Mouse (Mus musculus) hindbrain, embryonic 15.5 days (tissue): Measurements from ENCODE around the gene Fas. TPM values are rescaled to one million over a fixed set of nuclear protein-coding genes. Genes with fewer than 3 reads are reported as not detected.

Experiments used
- ATAC-seq: fragments of 200-750 bp; cut with Nextera tagmentation; 2 replicates; pipeline ENCODE4 v1.8.0; 2017; ENCODE audit warnings: low read depth, moderate number of reproducible peaks, moderate TSS enrichment; ENCODE audit not compliant: low FRiP score
- H3K27ac ChIP-seq: fragments of 300-500 bp; sonication (generic); replicated peaks from 2 replicates; pipeline ENCODE4 v1.5.1; 2015; ENCODE audit warnings: mild to moderate bottlenecking, inconsistent platforms
- H3K27me3 ChIP-seq: fragments of 300-500 bp; sonication (generic); 2 replicates; pipeline ENCODE4 v1.6.1; 2015; ENCODE audit warnings: control low read depth, inconsistent platforms
- H3K36me3 ChIP-seq: fragments of 300-500 bp; sonication (generic); 2 replicates; pipeline ENCODE4 v1.6.1; 2015; ENCODE audit warnings: control low read depth, inconsistent platforms
- H3K4me1 ChIP-seq: fragments of 300-500 bp; sonication (generic); replicated peaks from 2 replicates; pipeline ENCODE4 v1.6.1; 2015; ENCODE audit warnings: control low read depth, inconsistent platforms
- H3K4me2 ChIP-seq: fragments of 300-500 bp; sonication (generic); 2 replicates; pipeline ENCODE4 v1.6.1; 2015; ENCODE audit warnings: moderate library complexity, mild to moderate bottlenecking, inconsistent platforms
- H3K4me3 ChIP-seq: fragments of 300-500 bp; sonication (generic); 2 replicates; pipeline ENCODE4 v1.5.1; 2015; ENCODE audit warnings: mild to moderate bottlenecking, inconsistent platforms
- H3K9ac ChIP-seq: fragments of 300-500 bp; sonication (generic); 2 replicates; pipeline ENCODE4 v1.6.1; 2015; ENCODE audit warnings: inconsistent platforms
- H3K9me3 ChIP-seq: fragments of 300-500 bp; sonication (generic); 2 replicates; pipeline ENCODE4 v1.6.1; 2016; ENCODE audit warnings: control low read depth, inconsistent platforms
- WGBS: fragments of 180-500 bp; shearing (Covaris S2); methylation state at CpG from one replicate; pipeline ENCODE4 v1.1.7; 2015; 5-methylcytosine and 5-hydroxymethylcytosine counted together
- polyA plus RNA-seq: library from polyadenylated mRNA; unstranded; fragments of >200 nt; fragmentation: Nextera tagmentation; extraction: Ambion mirVana; gene quantifications from 2 replicates; pipeline ENCODE4 v1.2.1, GENCODE M21; 2015

Fas gene
- polyA plus RNA-seq, 1 experiment from 2014 or later, result 1.6 TPM

DNA sequence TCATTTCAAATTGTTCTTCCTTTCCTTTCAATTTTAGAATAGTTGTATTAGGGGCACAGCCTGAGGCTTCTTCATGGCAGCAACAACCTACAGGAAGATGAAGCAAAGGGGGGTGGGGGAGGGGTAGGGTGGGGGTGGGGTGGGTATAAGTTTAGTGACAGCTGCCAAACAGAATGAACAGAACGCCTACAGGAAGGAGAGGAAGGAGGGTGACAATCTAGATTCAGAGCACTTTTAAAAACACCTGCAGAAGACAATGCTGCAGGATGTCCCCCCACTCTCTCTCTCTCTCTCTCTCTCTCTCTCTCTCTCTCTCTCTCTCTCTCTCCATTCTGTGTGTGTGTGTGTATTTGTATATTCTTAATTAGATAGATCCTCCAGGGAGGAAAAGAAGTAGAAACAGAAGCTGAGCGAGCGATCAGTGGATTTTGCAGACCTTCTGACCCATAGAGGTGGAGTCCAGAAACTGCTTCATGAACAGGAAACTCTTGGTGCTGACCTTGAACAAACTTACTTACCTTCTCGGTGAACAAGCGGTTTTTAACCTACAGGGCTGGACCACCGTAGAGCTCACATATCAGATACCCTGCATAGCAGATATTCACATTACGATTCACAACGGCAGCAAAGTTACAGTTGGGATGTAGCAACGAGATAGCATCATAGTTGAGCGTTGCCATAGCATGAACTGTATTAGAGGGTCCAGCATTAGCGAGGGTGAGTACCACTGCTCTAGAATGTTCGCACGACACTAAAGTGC lies 2.6 kb upstream of the Fas start:
- H3K27me3 ChIP-seq, result no peaks in the 10 kb centered on the region
- ATAC-seq, result no peak

DNA sequence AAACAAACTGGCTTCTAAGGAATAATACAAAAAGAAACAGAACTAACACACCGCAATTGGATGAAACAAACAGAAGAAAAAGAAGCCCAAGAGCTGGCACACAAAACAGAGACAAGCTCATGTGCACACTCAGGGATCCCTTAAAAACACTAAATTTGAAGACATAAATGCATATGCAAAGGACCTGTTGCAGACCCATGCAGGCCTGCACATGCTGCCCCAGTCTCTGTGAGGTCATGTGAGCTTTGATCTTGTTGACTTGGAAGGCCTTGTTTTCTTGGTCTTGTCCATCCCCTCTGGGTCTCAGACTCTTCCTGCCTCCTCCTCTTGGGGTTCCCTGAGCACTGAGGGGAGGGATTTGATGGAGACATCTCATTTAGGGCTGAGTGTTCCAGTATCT lies 1.8 kb upstream of the Fas start:
- no peak overlapping the region for H3K27ac ChIP-seq
- H3K9me3 ChIP-seq, result no peaks in the 10 kb centered on the region
- peaks cover 9% of the 10 kb centered on the region for H3K4me1 ChIP-seq
- no peak for ATAC-seq
- H3K4me2 ChIP-seq, result no peak overlapping the region
- H3K9ac ChIP-seq, result no peak overlapping the region
- no peaks in the 10 kb centered on the region for H3K36me3 ChIP-seq
- no peaks in the 10 kb centered on the region for H3K27me3 ChIP-seq
- no peak overlapping the region for H3K4me3 ChIP-seq
- WGBS, result 100% methylated on average over 1 of the region's 1 CpGs

More for the DNA sequence above, 2.6 kb upstream of the Fas start:
- Histone ChIP-seq H3K36me3 (no peaks in the 10 kb centered on the region), H3K4me3 (no peak overlapping the region), H3K9ac (no peak overlapping the region), H3K27ac (no peak overlapping the region), H3K9me3 (no peaks in the 10 kb centered on the region), H3K4me1 (peaks cover 9% of the 10 kb centered on the region), H3K4me2 (no peak overlapping the region)
- WGBS, result 86% methylated on average over 13 of the region's 13 CpGs

DNA sequence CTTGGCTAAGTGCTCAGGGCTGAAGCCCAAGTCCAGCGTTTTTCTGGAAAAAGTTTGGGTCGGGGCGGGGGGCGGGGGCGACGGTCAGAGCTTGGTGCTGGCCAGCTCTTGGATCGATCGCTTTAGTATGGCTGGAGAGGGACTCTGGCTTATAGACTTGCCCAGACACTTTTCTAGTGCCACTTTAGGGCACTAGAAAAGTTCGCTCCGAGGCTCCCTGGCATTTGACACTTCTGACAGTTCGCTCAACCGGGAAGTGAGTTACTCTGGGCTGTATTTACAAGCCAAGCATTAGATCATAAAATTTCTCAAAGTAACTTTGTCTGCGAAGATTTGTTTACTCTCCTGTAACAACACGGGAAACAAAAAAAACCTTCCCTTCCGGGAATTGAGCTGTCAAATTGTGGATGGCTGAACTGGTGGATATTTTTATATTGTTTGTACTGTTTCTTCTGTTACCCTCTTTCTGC lies 441 bp downstream of the Fas start:
- H3K27me3 ChIP-seq, result no peaks in the 10 kb centered on the region
- no peaks in the 10 kb centered on the region for H3K36me3 ChIP-seq
- 19% methylated on average over 15 of the region's 15 CpGs for WGBS
- H3K4me1 ChIP-seq, result peaks cover 9% of the 10 kb centered on the region
- peak overlapping the region; percentile 86 for H3K4me2 ChIP-seq
- H3K9ac ChIP-seq, result peak overlapping the region; percentile 25; the same call in 1 of the 2 replicates
- no peak overlapping the region for H3K27ac ChIP-seq
- H3K9me3 ChIP-seq, result no peaks in the 10 kb centered on the region
- no peak for ATAC-seq
- H3K4me3 ChIP-seq, result peak overlapping the region; percentile 37

DNA sequence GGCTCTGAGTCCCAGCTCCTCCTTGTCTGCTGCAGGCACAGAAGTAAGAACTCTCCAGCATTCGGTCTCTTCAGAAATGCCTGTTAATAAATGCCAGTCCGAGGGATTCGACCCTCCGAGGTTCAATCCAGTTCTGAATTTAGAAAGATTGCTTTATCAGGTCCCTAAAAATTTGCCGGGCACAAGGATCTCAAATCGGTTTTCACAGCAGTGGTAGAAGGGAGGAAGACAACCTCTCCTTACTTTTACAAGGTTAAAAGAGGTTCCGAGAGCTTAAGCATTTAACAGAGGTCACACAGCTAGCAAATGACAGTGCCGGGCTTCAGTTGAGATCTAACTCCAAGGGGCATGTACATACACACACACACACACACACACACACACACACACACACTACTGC lies 913 bp downstream of the Fas start:
- no peak overlapping the region for H3K4me3 ChIP-seq
- H3K9ac ChIP-seq, result no peak overlapping the region
- H3K27ac ChIP-seq, result no peak overlapping the region
- peak overlapping the region; percentile 86 for H3K4me2 ChIP-seq
- peaks cover 9% of the 10 kb centered on the region for H3K4me1 ChIP-seq
- WGBS, result 71% methylated on average over 8 of the region's 8 CpGs
- no peak for ATAC-seq
- H3K9me3 ChIP-seq, result no peaks in the 10 kb centered on the region
- H3K36me3 ChIP-seq, result no peaks in the 10 kb centered on the region
- H3K27me3 ChIP-seq, result no peaks in the 10 kb centered on the region

DNA sequence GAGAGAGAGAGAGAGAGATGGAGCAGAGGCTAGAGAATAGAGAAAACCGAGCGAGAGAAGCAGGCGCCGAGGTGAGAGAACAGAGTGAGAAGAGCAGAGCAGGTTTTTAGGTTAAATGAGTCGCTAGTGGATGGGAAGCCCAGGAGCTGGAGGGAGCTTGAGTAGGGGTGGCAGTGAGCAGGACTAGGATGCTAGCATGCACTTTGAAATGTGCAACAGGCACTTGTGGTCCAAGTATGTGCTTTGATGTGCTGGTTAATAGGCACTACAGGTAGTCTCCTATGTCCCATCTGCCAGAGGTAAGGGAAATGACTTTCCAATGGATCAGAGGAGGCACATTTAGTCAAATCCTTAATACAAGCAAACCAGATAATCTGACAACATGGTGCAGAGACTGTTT lies 1.5 kb downstream of the Fas start:
- no peak overlapping the region for H3K9ac ChIP-seq
- peaks cover 9% of the 10 kb centered on the region for H3K4me1 ChIP-seq
- ATAC-seq, result no peak
- no peaks in the 10 kb centered on the region for H3K27me3 ChIP-seq
- no peaks in the 10 kb centered on the region for H3K36me3 ChIP-seq
- no peaks in the 10 kb centered on the region for H3K9me3 ChIP-seq
- no peak overlapping the region for H3K4me3 ChIP-seq
- 82% methylated on average over 5 of the region's 5 CpGs for WGBS
- H3K4me2 ChIP-seq, result no peak overlapping the region
- no peak overlapping the region for H3K27ac ChIP-seq

DNA sequence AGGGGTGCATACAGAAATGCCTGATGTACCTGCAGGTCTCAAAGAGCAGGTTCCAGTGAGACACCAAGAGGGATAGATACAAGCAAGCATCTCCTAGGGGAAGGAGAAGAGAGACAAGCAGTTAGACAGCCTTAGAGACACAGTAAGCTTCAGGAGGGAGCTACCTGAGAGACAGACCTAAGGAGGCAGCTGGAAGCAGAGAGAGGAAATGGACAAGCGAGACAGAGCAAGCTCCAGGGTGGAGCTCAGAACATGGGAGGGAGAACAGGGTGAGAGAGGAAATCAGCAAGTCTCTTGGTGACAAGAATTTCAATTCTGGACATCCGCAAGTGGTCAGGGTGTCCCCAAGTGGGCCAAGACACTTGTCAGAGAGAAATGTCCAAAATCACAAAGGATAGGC lies 2.2 kb downstream of the Fas start:
- H3K27ac ChIP-seq, result no peak overlapping the region
- peaks cover 9% of the 10 kb centered on the region for H3K4me1 ChIP-seq
- 70% methylated on average over 2 of the region's 2 CpGs for WGBS
- H3K9me3 ChIP-seq, result no peaks in the 10 kb centered on the region
- ATAC-seq, result no peak
- H3K36me3 ChIP-seq, result no peaks in the 10 kb centered on the region
- no peak overlapping the region for H3K4me3 ChIP-seq
- no peak overlapping the region for H3K4me2 ChIP-seq
- no peak overlapping the region for H3K9ac ChIP-seq
- no peaks in the 10 kb centered on the region for H3K27me3 ChIP-seq

DNA sequence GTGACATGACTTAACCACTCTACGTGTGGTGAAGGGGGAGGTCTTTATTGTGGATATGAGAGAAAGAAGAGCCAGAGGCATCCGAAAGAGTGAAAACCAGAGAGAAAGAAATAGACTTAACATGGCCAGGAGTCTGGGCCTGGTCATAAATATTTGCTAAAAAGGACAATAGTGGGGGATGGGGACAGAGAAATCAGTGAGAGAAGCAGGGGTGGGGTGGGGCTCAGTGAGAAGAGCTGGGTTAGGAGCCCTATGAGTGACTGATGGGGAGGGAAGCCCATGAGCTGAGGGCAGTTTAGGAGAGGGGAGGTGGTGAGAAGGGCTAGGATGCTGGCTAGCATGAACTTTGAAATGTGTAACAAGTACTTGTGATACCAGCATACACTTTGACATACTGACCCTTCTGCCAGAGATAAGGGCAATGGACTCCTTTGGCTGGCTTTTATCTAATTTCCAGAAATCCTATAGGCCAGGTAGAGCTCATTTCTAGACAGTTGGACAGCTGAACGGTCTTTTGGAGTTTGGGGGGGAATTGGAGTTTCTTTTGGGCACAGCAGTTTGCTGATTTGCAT lies 3.0 kb downstream of the Fas start:
- H3K27ac ChIP-seq, result no peak overlapping the region
- WGBS, result 74% methylated on average over 3 of the region's 3 CpGs
- no peak for ATAC-seq
- no peak overlapping the region for H3K4me2 ChIP-seq
- H3K4me3 ChIP-seq, result no peak overlapping the region
- H3K36me3 ChIP-seq, result no peaks in the 10 kb centered on the region
- peaks cover 9% of the 10 kb centered on the region for H3K4me1 ChIP-seq
- H3K9me3 ChIP-seq, result no peaks in the 10 kb centered on the region
- no peak overlapping the region for H3K9ac ChIP-seq
- no peaks in the 10 kb centered on the region for H3K27me3 ChIP-seq

DNA sequence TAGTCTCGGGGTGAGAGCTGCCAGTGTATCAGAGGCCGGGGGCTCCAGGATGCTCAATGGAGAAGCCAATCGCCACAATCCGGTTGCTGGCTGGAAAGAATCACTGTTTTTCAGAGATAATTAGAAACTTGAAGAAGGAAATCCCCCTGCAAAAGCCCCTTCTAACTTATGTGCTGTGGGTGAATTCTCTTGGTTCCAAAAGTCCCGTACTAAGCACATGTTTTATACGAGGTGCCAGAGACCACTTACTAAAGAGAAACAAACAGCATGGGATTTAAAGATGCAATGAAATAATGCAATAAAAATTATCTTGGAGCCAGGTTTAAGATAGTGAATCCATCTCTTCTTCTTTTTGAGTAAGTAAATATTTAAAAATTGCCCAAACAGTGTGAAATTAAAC lies 5.0 kb downstream of the Fas start:
- H3K36me3 ChIP-seq, result no peaks in the 10 kb centered on the region
- no peak for ATAC-seq
- no peak overlapping the region for H3K27ac ChIP-seq
- no peak overlapping the region for H3K4me2 ChIP-seq
- no peak overlapping the region for H3K4me3 ChIP-seq
- no peak overlapping the region for H3K9ac ChIP-seq
- H3K27me3 ChIP-seq, result no peaks in the 10 kb centered on the region
- no peaks in the 10 kb centered on the region for H3K9me3 ChIP-seq
- 85% methylated on average over 6 of the region's 6 CpGs for WGBS
- peaks cover 4% of the 10 kb centered on the region for H3K4me1 ChIP-seq

DNA sequence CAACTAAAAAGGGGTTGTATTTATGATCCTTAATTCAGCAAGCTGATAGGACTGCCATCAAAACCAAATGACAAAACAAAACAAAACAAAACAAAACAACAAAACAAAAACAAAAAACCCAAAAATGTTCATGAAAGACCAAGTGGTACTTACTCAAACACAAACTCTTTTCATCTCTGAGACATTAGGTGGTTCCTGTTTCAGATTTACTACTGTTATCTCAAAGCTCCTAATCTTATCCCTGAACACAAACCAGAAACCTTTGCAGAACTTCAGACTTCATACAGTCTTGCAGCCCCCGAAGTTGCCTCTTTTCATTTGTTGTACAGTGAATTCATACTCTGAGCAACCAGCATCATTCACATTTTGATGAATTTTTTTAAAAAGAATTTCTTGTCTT lies 8.1 kb downstream of the Fas start:
- Histone ChIP-seq H3K4me2 (no peak overlapping the region), H3K36me3 (no peaks in the 10 kb centered on the region), H3K27ac (no peak overlapping the region), H3K4me1 (no peaks in the 10 kb centered on the region), H3K27me3 (no peaks in the 10 kb centered on the region), H3K9ac (no peak overlapping the region), H3K9me3 (no peaks in the 10 kb centered on the region), H3K4me3 (no peak overlapping the region)
- no peak for ATAC-seq
- 85% methylated on average over 1 of the region's 1 CpGs for WGBS

DNA sequence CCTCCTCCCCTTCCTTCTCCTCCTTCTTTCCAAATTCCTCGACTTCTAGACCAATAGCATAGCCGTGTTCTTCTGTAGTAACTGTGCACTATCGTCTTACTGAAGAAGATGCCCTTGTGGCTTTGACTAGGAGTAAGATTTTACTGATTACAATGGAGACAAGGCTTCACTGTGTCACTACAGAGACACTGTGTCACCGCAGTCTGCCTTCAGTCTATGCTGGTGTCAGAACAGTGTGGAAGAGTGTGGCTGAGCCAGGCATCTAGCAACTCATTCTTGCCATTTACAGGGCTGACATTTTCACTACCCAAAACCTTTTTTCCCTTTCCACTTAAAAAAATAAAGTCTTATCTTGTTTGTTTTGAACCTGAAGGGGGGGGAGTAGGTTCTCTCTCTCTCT lies 8.8 kb downstream of the Fas start:
- no peak overlapping the region for H3K4me2 ChIP-seq
- H3K27me3 ChIP-seq, result no peaks in the 10 kb centered on the region
- H3K9ac ChIP-seq, result no peak overlapping the region
- no peaks in the 10 kb centered on the region for H3K4me1 ChIP-seq
- H3K27ac ChIP-seq, result no peak overlapping the region
- H3K4me3 ChIP-seq, result no peak overlapping the region
- 82% methylated on average over 4 of the region's 4 CpGs for WGBS
- H3K9me3 ChIP-seq, result no peaks in the 10 kb centered on the region
- ATAC-seq, result no peak
- no peaks in the 10 kb centered on the region for H3K36me3 ChIP-seq

DNA sequence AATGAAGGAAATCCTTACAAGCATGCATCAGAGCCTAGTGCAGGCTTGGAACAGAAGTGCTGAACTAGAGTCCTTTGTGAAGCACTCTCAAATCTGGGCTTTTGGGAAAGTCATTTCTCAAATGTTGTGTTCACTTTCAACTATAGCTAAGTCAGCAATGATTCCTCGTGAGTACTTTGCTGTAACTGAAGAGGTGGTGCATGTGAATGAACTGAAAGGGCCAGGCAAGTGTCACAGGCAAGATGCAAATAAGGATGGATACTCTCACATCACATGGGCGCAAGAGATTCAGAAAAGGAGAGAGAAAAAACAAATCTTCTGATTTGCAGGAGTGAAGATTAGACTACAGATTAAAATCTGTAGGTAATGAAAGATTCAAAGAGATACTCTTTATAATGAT lies 10.0 kb downstream of the Fas start:
- Histone ChIP-seq H3K9me3 (no peaks in the 10 kb centered on the region), H3K4me3 (no peak overlapping the region), H3K4me2 (no peak overlapping the region), H3K27ac (no peak overlapping the region), H3K4me1 (no peaks in the 10 kb centered on the region), H3K9ac (no peak overlapping the region), H3K27me3 (no peaks in the 10 kb centered on the region), H3K36me3 (no peaks in the 10 kb centered on the region)
- 78% methylated on average over 2 of the region's 2 CpGs for WGBS
- ATAC-seq, result no peak

DNA sequence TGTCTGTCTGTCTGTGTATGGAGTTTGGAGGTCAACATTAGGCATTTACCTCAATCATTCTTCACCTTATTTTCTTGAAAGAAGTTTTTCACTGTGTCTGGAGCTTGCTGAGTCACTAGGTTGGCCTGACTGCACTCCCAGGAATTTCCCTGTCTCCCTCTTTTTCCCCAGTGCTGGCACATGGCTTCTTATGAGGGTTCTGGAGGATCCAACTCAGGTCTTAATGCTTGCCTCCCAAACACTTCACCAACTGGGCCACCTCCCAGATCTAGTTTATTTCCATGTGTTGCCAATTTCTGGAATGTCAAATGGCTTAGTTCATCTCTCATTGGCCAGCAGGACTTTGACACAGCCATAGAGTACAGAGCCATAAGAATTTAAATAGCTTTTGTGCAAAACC lies 14.5 kb downstream of the Fas start:
- H3K4me3 ChIP-seq, result no peak overlapping the region
- H3K27ac ChIP-seq, result no peak overlapping the region
- no peak for ATAC-seq
- no peaks in the 10 kb centered on the region for H3K9me3 ChIP-seq
- H3K9ac ChIP-seq, result no peak overlapping the region
- H3K4me1 ChIP-seq, result no peaks in the 10 kb centered on the region
- no peaks in the 10 kb centered on the region for H3K36me3 ChIP-seq
- no peak overlapping the region for H3K4me2 ChIP-seq
- no peaks in the 10 kb centered on the region for H3K27me3 ChIP-seq

DNA sequence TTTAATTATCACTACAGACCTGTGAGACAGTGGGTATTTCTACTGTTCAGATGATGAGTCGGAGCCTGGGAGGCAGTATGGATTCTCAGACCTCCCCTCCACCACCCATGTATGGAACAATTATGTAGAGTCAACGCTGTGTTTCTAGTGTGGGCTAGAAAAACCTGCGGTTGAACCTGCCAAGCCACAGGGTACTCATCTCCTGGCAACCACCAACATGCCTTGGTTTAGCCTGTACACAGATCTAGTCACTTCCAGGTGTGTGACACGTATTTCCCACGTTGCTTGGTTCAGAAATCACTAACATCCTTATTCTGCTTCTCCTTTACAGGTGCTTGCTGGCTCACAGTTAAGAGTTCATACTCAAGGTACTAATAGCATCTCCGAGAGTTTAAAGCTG lies 16.3 kb downstream of the Fas start:
- Histone ChIP-seq H3K27ac (no peak overlapping the region), H3K4me3 (no peak overlapping the region), H3K9ac (no peak overlapping the region), H3K36me3 (no peaks in the 10 kb centered on the region), H3K9me3 (no peaks in the 10 kb centered on the region), H3K4me1 (no peaks in the 10 kb centered on the region), H3K4me2 (no peak overlapping the region), H3K27me3 (no peaks in the 10 kb centered on the region)
- no peak for ATAC-seq
- 82% methylated on average over 6 of the region's 6 CpGs for WGBS
